Mouse (Mus musculus) heart, adult 10 weeks (tissue): Measurements from ENCODE around the gene Csn2. TPM values are rescaled to one million over a fixed set of nuclear protein-coding genes. Genes with fewer than 3 reads are reported as not detected.

Source experiments
- polyA plus RNA-seq: library from polyadenylated mRNA; stranded (reverse); fragments of 350-450 nt; fragmentation: Illumina TruSeq; extraction: RNeasy Lipid Tissue Mini Kit (QIAGEN cat#74804); gene quantifications from one replicate; pipeline ENCODE4 v1.2.3, GENCODE M21; 2014; ENCODE audit warnings: low read depth, low replicate concordance

Csn2 gene
- not detected for polyA plus RNA-seq

DNA sequence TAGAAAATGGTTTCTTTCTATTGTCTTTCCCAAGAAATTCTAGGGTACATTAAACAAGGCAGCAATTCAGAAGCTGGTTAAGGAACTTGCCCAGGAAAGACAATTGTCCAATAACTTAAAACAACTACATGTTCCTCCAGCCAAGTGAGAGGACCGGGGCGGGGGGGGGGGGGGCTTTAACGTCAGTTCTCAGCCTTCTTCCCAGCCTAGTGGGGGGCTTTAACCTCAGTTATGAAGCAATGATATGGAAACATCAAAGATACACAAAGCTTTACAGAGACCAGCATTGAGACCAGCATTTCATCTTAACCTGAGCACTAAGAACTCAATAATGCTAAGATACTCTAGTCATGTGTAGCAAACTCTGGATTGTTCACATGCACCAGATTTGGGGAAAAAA lies at the start of gene Csn2:
Gene Csn2, minus strand, starts transcription at position 101 of the 400 bp plus-strand sequence.

DNA sequence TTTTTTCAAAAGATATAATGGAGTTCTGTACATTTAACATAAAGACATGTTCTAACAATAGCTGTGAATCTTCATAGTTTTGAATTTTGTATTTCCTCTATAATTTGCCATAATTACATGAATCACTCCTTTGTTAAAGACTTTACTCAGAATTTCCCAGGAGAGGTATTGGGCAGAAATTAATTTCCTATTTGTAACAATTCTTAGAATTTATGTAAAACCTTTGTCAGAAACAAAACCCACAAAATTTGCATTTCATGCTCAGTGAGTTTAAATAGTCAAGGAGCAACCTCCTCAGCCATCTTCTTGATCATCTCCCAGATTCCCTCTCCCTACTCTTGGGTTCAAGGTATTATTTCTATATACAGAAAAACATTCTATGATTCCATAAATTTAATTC lies 33.5 kb downstream of the Csn2 start, which contains the start of gene Csn1s1:
Gene Csn1s1, plus strand, starts transcription at position 301 of the 400 bp plus-strand sequence.

Other genes starting within 250 kb of the Csn2 start
- not detected for gene Ugt2a2, start 217.4 kb downstream of the Csn2 start, polyA plus RNA-seq
- not detected for gene Gm43638, start 212.8 kb downstream of the Csn2 start, polyA plus RNA-seq
- not detected for gene Ugt2a1, start 208.8 kb downstream of the Csn2 start, polyA plus RNA-seq
- gene Sult1b1, start 161.4 kb downstream of the Csn2 start, polyA plus RNA-seq = not detected
- 0.29 TPM for gene Sult1d1, start 130.6 kb downstream of the Csn2 start, polyA plus RNA-seq
- gene Sult1e1, start 108.0 kb downstream of the Csn2 start, polyA plus RNA-seq = not detected
- gene Csn1s1, start 33.4 kb downstream of the Csn2 start, polyA plus RNA-seq = not detected
- gene Csn1s2a, start 74.9 kb upstream of the Csn2 start, polyA plus RNA-seq = not detected
- gene Csn1s2b, start 108.5 kb upstream of the Csn2 start, polyA plus RNA-seq = not detected
- not detected for gene Prr27, start 126.1 kb upstream of the Csn2 start, polyA plus RNA-seq
- gene Odam, start 185.4 kb upstream of the Csn2 start, polyA plus RNA-seq = not detected
- gene Csn3, start 225.9 kb upstream of the Csn2 start, polyA plus RNA-seq = not detected